Mouse (Mus musculus) neutrophil, adult 65 days (primary cell): Measurements from ENCODE around the gene Tspan17. TPM values are rescaled to one million over a fixed set of nuclear protein-coding genes. Genes with fewer than 3 reads are reported as not detected.

Source experiments
- total RNA-seq: library from RNA; stranded (reverse); gene quantifications from 2 replicates; pipeline ENCODE4 v1.2.4, GENCODE M21; 2023

Tspan17 gene
- total RNA-seq = 5.8 and 5.9 TPM in 2 replicates

DNA sequence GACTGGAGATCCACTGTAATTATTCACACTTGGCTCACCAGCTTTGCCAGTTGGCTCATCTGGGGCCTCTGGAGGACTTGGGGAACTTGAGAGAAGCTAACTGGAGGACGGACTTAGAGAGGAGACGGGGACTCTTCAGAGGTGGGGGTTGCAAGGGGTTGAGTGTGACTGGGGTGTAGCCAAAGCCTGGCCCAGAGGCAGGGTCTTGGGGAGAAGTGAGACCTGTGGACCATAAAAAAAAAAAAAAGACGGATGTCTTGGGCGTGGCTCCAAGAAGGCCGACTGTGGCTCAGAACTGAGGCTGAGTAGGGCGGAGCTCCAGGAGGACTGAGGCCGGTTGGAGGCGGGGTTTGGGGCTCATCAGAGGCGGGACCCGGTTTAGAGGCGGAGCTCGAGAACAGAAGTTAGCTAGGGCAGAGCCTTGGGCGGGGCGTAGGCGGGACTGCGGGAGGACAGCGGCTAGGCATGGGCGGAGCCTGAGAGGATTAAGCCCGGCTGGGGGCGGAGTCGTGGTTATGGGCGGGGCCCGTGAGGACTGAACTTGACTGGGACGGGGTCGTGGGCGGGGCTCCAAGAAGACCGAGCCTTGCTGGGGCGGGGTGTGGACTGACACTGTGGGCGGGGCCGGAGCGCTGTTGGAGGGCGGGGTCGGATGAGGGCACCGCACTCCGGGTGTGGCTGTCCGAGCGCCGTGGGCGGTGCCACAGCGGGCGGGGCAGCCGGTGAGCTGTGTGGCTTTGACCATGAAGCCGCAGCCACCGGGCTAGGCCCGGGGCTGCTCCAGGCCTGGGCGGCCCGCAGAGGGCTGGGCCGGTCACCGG lies at the start of gene Tspan17:
Tspan17 (plus strand) TSS at position 638 of the 821 bp plus-strand sequence.

DNA sequence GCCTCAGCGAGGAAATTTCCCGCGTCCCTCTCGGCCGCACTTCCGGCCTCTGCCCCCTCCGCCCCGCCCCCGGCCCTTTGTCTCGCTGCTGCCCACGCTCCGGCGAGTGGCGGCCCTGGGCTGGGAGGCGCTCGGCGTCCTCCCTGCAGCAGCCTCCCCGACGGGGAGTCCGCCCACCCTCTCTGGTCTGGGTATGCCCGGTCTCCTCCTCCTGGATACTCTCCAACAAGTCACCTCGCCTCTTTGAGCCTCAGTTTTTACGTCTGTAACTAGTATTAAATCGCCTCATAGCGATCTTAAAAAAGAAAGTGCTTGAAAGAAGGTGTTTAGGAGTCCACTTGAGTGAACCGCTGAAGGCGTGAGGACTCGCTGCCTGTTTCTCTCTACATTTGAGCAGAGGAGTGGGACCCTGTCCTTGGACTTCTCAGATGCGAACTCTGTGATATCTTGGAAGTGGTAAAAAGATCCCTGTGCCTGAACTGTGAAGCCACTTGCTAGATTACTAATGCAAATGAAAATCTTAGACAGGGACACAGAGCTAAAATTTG lies 39.2 kb upstream of the Tspan17 start, which contains the start of gene Gprin1:
Gprin1 (minus strand) TSS at position 11 of the 548 bp plus-strand sequence.

DNA sequence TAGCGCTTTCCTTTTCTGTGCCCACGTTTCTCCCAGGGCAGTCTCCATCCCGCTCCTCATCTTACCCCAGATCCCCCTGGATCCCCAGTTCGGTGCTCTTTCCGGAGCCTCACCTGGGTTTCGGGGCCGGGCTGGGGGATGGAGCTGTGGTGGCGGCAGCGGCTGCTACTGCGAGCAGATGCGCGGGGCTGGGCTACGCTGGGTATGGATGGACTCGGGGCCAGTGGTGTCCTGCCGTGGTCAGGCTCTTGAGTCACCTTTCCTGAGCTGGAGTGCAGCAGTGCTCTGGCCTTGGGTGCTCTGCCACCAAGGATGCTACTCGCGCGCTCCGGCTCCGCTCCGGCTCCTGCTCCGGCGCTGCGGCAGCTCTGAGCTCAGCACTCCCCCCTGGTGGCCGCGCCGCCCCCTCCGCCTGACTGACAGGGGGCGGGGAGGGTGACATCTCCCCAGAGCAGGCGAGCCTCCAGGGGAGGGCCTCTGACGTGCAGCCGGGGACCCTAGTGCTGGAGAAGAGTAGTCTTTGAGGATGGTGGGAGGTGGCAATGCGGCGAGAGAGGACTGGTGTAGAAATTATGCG lies 22.9 kb upstream of the Tspan17 start, which contains the start of gene Sncb:
Sncb (minus strand) TSS at position 404 of the 577 bp plus-strand sequence.

DNA sequence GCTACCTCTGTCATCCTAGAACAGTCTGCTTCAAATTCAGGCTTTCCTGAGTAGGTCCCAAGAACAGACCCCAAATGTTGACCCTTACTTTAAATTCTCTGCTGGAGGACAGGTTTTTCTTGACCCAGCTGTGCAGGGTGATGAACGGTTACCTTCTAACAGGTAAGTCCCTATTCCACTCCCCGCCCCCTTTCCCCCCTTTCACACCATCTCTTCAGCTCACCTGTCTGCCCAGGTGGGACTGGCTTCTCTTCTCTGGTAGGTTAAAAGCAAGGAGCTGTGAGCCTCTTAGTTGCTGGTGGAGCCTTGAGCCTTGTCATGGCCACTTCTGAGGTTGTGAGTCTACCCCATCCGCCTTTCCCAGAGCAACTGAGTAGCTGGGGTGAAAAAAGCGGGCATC lies 5.5 kb upstream of the Tspan17 start, which contains the start of gene Eif4e1b:
Eif4e1b (plus strand) TSS at position 301 of the 400 bp plus-strand sequence.

Other genes with a start within 250 kb of the Tspan17 start
- 33.0 and 41.5 TPM in 2 replicates for gene 4833439L19Rik, start 223.9 kb upstream of the Tspan17 start, total RNA-seq
- 2.4 and 3.3 TPM in 2 replicates for gene Arl10, start 214.4 kb upstream of the Tspan17 start, total RNA-seq
- gene Nop16, start 199.3 kb upstream of the Tspan17 start, total RNA-seq = 4.1 and 5.1 TPM in 2 replicates
- 51.2 and 66.0 TPM in 2 replicates for gene Higd2a, start 199.2 kb upstream of the Tspan17 start, total RNA-seq
- 5.9 TPM in 2 replicates for gene Cltb, start 178.0 kb upstream of the Tspan17 start, total RNA-seq
- gene Faf2, start 167.6 kb upstream of the Tspan17 start, total RNA-seq = 45.8 and 53.2 TPM in 2 replicates
- 170 and 203 TPM in 2 replicates for gene Rnf44, start 95.5 kb upstream of the Tspan17 start, total RNA-seq
- not detected in 2 replicates for gene Cdhr2, start 87.9 kb upstream of the Tspan17 start, total RNA-seq
- gene Gprin1, start 39.5 kb upstream of the Tspan17 start, total RNA-seq = not detected in 2 replicates
- not detected in 2 replicates for gene Sncb, start 22.8 kb upstream of the Tspan17 start, total RNA-seq
- gene Eif4e1b, start 5.4 kb upstream of the Tspan17 start, total RNA-seq = not detected in 2 replicates
- gene Unc5a, start 160.0 kb downstream of the Tspan17 start, total RNA-seq = 0.25 TPM in 1 of 2 replicates, not detected in the other
- 406 and 530 TPM in 2 replicates for gene Hk3, start 232.0 kb downstream of the Tspan17 start, total RNA-seq